Mouse (Mus musculus) liver, postnatal 0 days (tissue): ENCODE results near the gene Glud1. TPM values are rescaled to one million over a fixed set of nuclear protein-coding genes. Genes with fewer than 3 reads are reported as not detected.

Source experiments
- ATAC-seq: fragments of 200-750 bp; cut with Nextera tagmentation; 2 replicates; pipeline ENCODE4 v1.8.0; 2017; ENCODE audit warnings: mild to moderate bottlenecking, moderate library complexity
- DNase-seq: peaks from one replicate; pipeline ENCODE4 v3.0.0-alpha.2; 2016
- H3K27ac ChIP-seq: fragments of 300-500 bp; sonication (generic); 2 replicates; pipeline ENCODE4 v1.5.1; 2014; ENCODE audit warnings: antibody characterized with exemption, moderate library complexity, mild to moderate bottlenecking, low read depth
- H3K27me3 ChIP-seq: fragments of 300-500 bp; sonication (generic); 2 replicates; pipeline ENCODE4 v1.6.1; 2014; ENCODE audit warnings: low read length, control low read depth, mixed read lengths; ENCODE audit not compliant: insufficient read depth
- H3K36me3 ChIP-seq: fragments of 300-500 bp; sonication (generic); replicated peaks from 2 replicates; pipeline ENCODE4 v1.6.1; 2014; ENCODE audit warnings: mild to moderate bottlenecking, control low read depth, low read length, moderate library complexity, mixed read lengths; ENCODE audit not compliant: insufficient read depth
- H3K4me1 ChIP-seq: fragments of 300-500 bp; sonication (generic); 2 replicates; pipeline ENCODE4 v1.6.1; 2014; ENCODE audit warnings: antibody characterized with exemption, mild to moderate bottlenecking, control low read depth; ENCODE audit not compliant: insufficient read depth
- H3K4me2 ChIP-seq: fragments of 300-500 bp; sonication (generic); 2 replicates; pipeline ENCODE4 v1.6.1; 2014; ENCODE audit warnings: low read depth, mild to moderate bottlenecking, low read length, moderate library complexity, mixed read lengths
- H3K4me3 ChIP-seq: fragments of 300-500 bp; sonication (generic); 2 replicates; pipeline ENCODE4 v1.5.1; 2014; ENCODE audit warnings: low read depth, low read length
- H3K9ac ChIP-seq: fragments of 300-500 bp; sonication (generic); replicated peaks from 2 replicates; pipeline ENCODE4 v1.6.1; 2014; ENCODE audit warnings: mild to moderate bottlenecking, moderate library complexity
- H3K9me3 ChIP-seq: fragments of 300-500 bp; sonication (generic); 2 replicates; pipeline ENCODE4 v1.6.1; 2016; ENCODE audit warnings: mild to moderate bottlenecking, control low read depth, low read length, mixed read lengths
- CTCF ChIP-seq: sonication (generic); IDR thresholded peaks from 2 replicates; pipeline ENCODE4 v1.5.1; 2016; ENCODE audit warnings: antibody characterized with exemption, low read depth
- EP300 ChIP-seq: IDR thresholded peaks from 2 replicates; pipeline ENCODE4 v1.6.1; 2016; ENCODE audit warnings: antibody characterized with exemption, low read depth, mild to moderate bottlenecking
- WGBS: fragments of 180-500 bp; shearing (Covaris S2); extraction: QIAGEN DNeasy Blood & Tissue Kit; methylation state at CpG from one replicate; pipeline ENCODE4 v1.1.7; 2014; ENCODE audit not compliant: insufficient replicate concordance; 5-methylcytosine and 5-hydroxymethylcytosine counted together
- polyA plus RNA-seq: library from polyadenylated mRNA; unstranded; fragments of >200 nt; fragmentation: Nextera tagmentation; extraction: Ambion mirVana; gene quantifications from 2 replicates; pipeline ENCODE4 v1.2.1, GENCODE M21; 2015

The Glud1 gene
- polyA plus RNA-seq, 1 experiment from 2014 or later, result 163 TPM

DNA sequence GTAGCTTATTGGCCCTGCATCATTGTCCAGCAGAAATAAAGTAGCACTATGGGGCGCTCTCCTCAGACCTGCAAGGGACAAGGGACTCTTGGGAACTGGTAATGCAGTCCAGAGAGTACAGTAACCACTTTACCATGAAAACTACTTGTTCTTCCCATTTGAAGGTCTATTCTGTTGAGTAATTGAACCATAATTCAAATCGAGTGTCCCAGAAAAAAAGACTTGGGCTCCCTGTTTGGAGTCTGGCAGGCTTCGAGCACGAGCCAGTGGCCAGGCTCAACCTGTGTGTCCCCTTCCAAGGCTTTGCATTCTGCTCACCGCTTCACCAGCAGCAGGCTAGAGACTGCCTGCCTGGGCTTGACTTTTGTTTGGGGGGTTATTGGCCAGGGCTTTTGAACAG is 33.8 kb downstream of the Glud1 start:
- Histone ChIP-seq H3K9ac (no peak overlapping the region), H3K36me3 (peaks cover 39% of the 10 kb centered on the region), H3K4me1 (no peaks in the 10 kb centered on the region), H3K27ac (no peak overlapping the region), H3K9me3 (no peaks in the 10 kb centered on the region), H3K4me2 (no peak overlapping the region), H3K27me3 (no peaks in the 10 kb centered on the region), H3K4me3 (no peak overlapping the region)
- ATAC-seq (no peak), DNase-seq (no peak)
- TF ChIP-seq CTCF (no peak), EP300 (no peak)
- 81% methylated on average over 5 of the region's 5 CpGs for WGBS

- Histone ChIP-seq H3K9ac (no peak overlapping the region), H3K4me1 (peaks cover 4% of the 10 kb centered on the region; the same call in 1 of the 2 replicates), H3K4me2 (no peak overlapping the region), H3K27me3 (no peaks in the 10 kb centered on the region), H3K36me3 (peaks cover 28% of the 10 kb centered on the region), H3K9me3 (no peaks in the 10 kb centered on the region), H3K4me3 (no peak overlapping the region), H3K27ac (peak overlapping the region; percentile 18; the same call in 1 of the 2 replicates)
- WGBS, result 54% methylated on average over 12 of the region's 12 CpGs
- no peak for DNase-seq
- peak; percentile 26 for ATAC-seq
- peak; percentile 53 for TF ChIP-seq CTCF
- TF ChIP-seq EP300, result no peak
Measured at GRCm38 (mm10) chr14:34345771-34346566, 35.4 kb downstream of the Glud1 start.

- no peak overlapping the region for H3K4me2 ChIP-seq
- DNase-seq (no peak), ATAC-seq (no peak)
- no peak overlapping the region for H3K9ac ChIP-seq
- 85% methylated on average over 5 of the region's 5 CpGs for WGBS
- TF ChIP-seq EP300, result no peak
- H3K9me3 ChIP-seq, result no peaks in the 10 kb centered on the region
- peaks cover 20% of the 10 kb centered on the region for H3K36me3 ChIP-seq
- H3K4me3 ChIP-seq, result no peak overlapping the region
- H3K27me3 ChIP-seq, result no peaks in the 10 kb centered on the region
- no peak overlapping the region; the same call in 1 of the 2 replicates for H3K27ac ChIP-seq
- H3K4me1 ChIP-seq, result peaks cover 4% of the 10 kb centered on the region; the same call in 1 of the 2 replicates
Measured at GRCm38 (mm10) chr14:34347084-34347483, 36.6 kb downstream of the Glud1 start.

- Histone ChIP-seq H3K36me3 (peaks cover 8% of the 10 kb centered on the region), H3K4me1 (peaks cover 9% of the 10 kb centered on the region), H3K9ac (no peak overlapping the region), H3K9me3 (no peaks in the 10 kb centered on the region), H3K27ac (peak overlapping the region; percentile 84), H3K4me3 (no peak overlapping the region), H3K4me2 (no peak overlapping the region), H3K27me3 (no peaks in the 10 kb centered on the region)
- no peak for TF ChIP-seq EP300
- TF ChIP-seq CTCF, result no peak
- 50% methylated on average over 7 of the region's 7 CpGs for WGBS
- DNase-seq, result no peak
- ATAC-seq, result no peak
Measured at GRCm38 (mm10) chr14:34348301-34348700, 37.8 kb downstream of the Glud1 start.

- H3K4me3 ChIP-seq, result no peak overlapping the region
Measured at GRCm38 (mm10) chr14:34349007-34349406, 38.5 kb downstream of the Glud1 start.

GRCm38 (mm10) chr14:34351660-34352059 is 41.1 kb downstream of the Glud1 start:
- no peak overlapping the region for H3K9ac ChIP-seq
- H3K9me3 ChIP-seq, result no peaks in the 10 kb centered on the region
- TF ChIP-seq EP300 (peak; percentile 51; the same call in 1 of the 2 replicates), CTCF (no peak)
- peaks cover 20% of the 10 kb centered on the region for H3K4me1 ChIP-seq
- H3K4me3 ChIP-seq, result no peak overlapping the region
- H3K27ac ChIP-seq, result peak overlapping the region; percentile 85
- 71% methylated on average over 3 of the region's 3 CpGs for WGBS
- ATAC-seq (peak; percentile 72), DNase-seq (no peak)
- no peaks in the 10 kb centered on the region for H3K27me3 ChIP-seq
- H3K4me2 ChIP-seq, result no peak overlapping the region
- H3K36me3 ChIP-seq, result no peaks in the 10 kb centered on the region

More at GRCm38 (mm10) chr14:34349007-34349406, 38.5 kb downstream of the Glud1 start:
- peak overlapping the region; percentile 84 for H3K27ac ChIP-seq
- DNase-seq, result peak; percentile 75
- no peaks in the 10 kb centered on the region for H3K9me3 ChIP-seq
- peaks cover 5% of the 10 kb centered on the region for H3K36me3 ChIP-seq
- H3K9ac ChIP-seq, result no peak overlapping the region
- no peak overlapping the region for H3K4me2 ChIP-seq
- peaks cover 9% of the 10 kb centered on the region for H3K4me1 ChIP-seq
- TF ChIP-seq CTCF (no peak), EP300 (peak; percentile 53; the same call in 1 of the 2 replicates)
- ATAC-seq, result peak; percentile 88
- no peaks in the 10 kb centered on the region for H3K27me3 ChIP-seq
- WGBS, result 61% methylated on average over 8 of the region's 8 CpGs
